Mouse (Mus musculus) heart, postnatal 10 days (tissue): Measurements from ENCODE around the gene Rnf4. TPM values are rescaled to one million over a fixed set of nuclear protein-coding genes. Genes with fewer than 3 reads are reported as not detected.

Experiments
- DNase-seq, 2 experiments: peaks; one replicate each; pipeline ENCODE4 v3.0.0; 2021
- intact Hi-C: fragments of 180-260 bp; cut with DNase I; formaldehyde crosslinking; loops from one replicate; pipeline ENCODE4 v1.15.1; 2025
- total RNA-seq, 2 experiments: library from RNA; stranded (reverse); gene quantifications; 2 replicates each; pipeline ENCODE4 v1.2.3; 2021

The Rnf4 gene
- total RNA-seq, result 10 to 100 TPM; 57.1 to 62.6 TPM

GRCm38 (mm10) chr5:34336097-34336774 lies at the start of gene Rnf4:
TSS of gene Rnf4 (plus strand) at chr5:34336289.
- peak; percentile 99 for DNase-seq
- intact Hi-C loops, result loop anchor here (2.0 kb wide), 1 partner anchor 33 kb away; the partner anchor contains the start of gene Fam193a

- no peak for DNase-seq
- intact Hi-C loops, result no loop called here
Measured at GRCm38 (mm10) chr5:34286516-34286915, 49.6 kb upstream of the Rnf4 start.

GRCm38 (mm10) chr5:34287001-34287837 lies 48.9 kb upstream of the Rnf4 start:
- intact Hi-C loops, result no loop called here
- DNase-seq, result peak in 1 of 2 experiments; percentile 17

GRCm38 (mm10) chr5:34287838-34288145 lies 48.3 kb upstream of the Rnf4 start:
- no peak for DNase-seq
- intact Hi-C loops, result no loop called here

GRCm38 (mm10) chr5:34288154-34288716 lies 47.9 kb upstream of the Rnf4 start, which contains the start of the genes Zfyve28 and Cfap99:
TSS of gene Zfyve28 (minus strand) at chr5:34288449.
TSS of gene Cfap99 (plus strand) at chr5:34288600.
- DNase-seq, result peak; percentile 79 to 83
- intact Hi-C loops, result no loop called here

- intact Hi-C loops, result no loop called here
- DNase-seq, result no peak
Measured at GRCm38 (mm10) chr5:34289286-34289685, 46.8 kb upstream of the Rnf4 start.

DNA sequence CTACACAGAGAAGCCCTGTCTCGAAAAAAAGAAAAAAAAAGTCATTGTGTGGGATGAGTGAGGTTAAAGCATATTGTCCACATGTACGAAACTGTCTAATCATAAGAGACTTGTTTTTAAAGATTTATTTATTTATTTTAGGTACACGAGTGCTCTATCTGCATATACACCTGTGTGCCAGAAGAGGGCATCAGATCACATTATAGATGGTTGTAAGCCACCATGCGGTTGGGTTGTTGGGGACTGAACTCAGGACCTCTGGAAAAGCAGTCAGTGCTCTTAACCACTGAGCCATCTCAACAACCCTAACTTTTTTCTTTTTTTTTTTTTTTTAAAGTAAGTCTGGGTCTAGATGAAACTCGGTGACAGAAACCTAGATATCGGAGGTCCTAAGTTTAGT lies 42.7 kb upstream of the Rnf4 start:
- DNase-seq, result no peak
- intact Hi-C loops, result no loop called here

- intact Hi-C loops, result no loop called here
- peak; percentile 35 to 45 for DNase-seq
Measured at GRCm38 (mm10) chr5:34294696-34295095, 41.4 kb upstream of the Rnf4 start.

GRCm38 (mm10) chr5:34295141-34295540 lies 40.9 kb upstream of the Rnf4 start:
- peak; percentile 37 to 43 for DNase-seq
- intact Hi-C loops, result no loop called here

DNA sequence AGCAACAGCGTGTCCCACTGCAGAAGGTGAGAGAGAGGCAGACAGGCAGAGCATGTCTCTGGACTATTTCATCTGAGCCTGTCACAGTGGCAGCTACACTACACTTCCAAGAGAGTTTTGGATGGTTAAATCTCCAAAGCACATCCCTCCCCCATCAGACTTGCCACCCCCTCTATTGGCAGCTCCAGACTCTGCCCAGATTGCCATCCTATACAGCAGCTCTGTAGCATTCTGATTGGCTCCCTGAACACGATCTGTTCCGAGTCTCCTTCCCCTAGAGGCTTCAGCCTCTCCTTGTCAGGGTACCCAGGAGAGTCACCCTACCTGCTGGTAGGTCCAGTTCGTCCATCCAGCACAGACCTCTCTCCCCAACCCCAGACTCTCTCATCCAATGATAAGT lies 38.0 kb upstream of the Rnf4 start:
- intact Hi-C loops, result no loop called here
- no peak for DNase-seq

DNA sequence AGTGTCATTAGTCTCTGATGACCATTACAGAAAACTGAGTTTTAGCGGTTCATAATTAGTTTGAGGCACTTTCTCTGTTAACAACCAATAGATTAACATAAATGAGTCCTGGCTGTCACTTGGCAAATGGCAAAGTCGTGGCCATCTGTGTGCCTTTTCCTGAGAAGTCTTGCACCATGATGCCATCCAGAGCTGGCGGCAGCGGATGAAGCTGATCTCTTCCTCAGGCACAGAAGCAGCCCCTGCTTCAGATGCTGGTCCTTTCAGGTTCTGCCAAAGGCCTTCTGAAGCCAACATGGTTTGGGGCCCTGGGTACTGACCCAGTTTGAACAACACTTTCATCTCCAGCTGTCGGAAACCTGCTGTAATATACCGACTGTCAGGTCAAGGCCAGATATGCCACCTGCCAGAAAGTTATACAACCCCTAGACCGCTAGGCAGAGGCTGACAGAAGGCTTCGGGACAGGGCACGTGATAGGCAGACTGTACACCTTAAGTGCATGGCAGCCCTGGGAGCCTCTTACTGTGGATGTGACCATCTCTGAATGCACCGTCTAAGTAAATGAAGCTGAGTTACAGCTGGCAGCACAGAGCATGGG lies 37.1 kb upstream of the Rnf4 start:
- no peak for DNase-seq
- intact Hi-C loops, result no loop called here

GRCm38 (mm10) chr5:34302377-34302776 lies 33.7 kb upstream of the Rnf4 start:
- intact Hi-C loops, result no loop called here
- DNase-seq, result no peak

- no peak for DNase-seq
- intact Hi-C loops, result no loop called here
Measured at GRCm38 (mm10) chr5:34309016-34309415, 27.1 kb upstream of the Rnf4 start.

DNA sequence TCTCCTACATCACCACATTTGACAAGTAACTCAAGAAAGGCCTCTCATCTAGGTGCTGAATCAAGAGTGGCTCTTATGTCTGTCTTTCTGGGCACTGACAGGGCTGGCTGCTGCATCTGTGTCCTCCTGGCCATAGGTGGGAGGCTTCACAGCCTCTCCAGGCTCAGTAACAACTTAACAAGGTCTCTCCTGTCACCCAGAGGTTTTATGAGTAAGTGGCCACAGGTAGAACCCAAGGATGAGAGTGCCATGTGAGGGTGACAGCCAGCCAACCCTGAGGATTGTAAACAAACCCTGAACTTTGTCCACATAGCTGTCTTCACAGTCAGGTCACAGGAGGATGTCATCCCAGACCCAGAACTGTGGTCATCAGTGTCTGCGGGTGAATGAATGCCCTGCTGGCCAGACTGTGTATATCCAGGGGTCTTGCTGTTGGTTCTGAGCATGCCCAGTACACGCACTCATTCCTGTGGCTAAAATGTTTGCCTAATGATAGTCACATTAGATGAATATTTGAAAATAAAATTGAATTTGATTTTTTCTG lies 16.5 kb upstream of the Rnf4 start:
- intact Hi-C loops, result no loop called here
- no peak for DNase-seq

DNA sequence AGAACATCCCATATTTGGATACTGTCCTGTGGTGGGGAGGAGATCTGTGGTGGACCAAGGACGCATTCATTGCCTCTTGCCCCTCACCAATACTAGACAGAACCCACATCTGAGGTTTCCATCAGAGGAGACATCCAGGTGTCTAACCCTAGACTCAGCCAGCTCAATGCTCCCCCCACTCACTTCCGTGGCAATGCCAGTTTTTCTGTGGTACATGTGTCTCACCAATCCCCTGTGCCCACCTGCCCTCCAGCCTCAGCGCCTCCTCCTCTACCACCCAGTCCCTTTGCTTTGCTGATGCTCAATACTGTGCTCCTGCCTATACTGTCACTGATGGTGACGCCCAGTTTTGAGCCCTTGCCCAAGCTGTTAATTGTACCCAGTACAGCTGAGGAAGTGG lies 14.9 kb upstream of the Rnf4 start:
- intact Hi-C loops, result no loop called here
- no peak for DNase-seq

DNA sequence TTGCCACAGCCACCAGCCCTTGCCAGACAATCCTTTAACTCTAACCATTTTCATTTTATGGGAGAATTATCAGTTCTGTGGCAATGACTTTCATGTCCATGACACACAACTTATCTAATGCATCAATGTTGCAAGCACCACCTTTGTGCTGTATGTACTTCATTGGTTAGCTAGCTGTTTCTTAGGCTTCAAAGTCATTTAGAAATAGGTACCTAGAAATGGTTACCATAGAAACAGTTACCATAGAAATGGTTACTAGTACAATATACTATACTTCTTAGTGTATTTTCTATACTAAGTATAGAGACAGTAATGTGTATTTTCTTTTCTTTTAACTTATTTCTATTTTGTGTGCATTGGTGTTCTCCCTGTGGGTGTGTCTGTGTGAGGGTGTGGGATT lies 10.8 kb upstream of the Rnf4 start:
- intact Hi-C loops, result no loop called here

GRCm38 (mm10) chr5:34326249-34326691 lies 9.8 kb upstream of the Rnf4 start:
- peak; percentile 12 to 30 for DNase-seq
- intact Hi-C loops, result no loop called here

More for the DNA sequence above, 10.8 kb upstream of the Rnf4 start:
- no peak for DNase-seq

- intact Hi-C loops, result no loop called here
Measured at GRCm38 (mm10) chr5:34326875-34327576, 9.1 kb upstream of the Rnf4 start.

DNA sequence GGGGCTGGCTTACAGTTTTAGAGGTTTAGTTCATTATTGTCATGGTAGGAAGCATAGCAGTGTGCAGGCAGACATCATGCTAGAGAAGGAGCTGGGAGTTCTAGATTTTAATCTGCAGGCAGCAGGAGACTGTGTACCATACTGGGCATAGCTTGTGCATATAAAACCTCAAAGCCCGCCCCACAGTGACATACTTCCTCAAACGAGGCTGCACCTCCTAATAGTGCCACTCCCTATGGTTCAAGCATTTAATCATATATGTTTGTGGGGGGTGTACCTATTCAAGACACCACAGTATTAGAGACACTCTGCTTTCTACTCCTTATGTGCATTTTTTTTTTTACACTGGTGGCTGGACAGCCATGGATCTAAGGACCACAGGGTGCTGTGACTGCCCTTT lies 6.0 kb upstream of the Rnf4 start:
- intact Hi-C loops, result no loop called here
- DNase-seq, result no peak

More at GRCm38 (mm10) chr5:34326875-34327576, 9.1 kb upstream of the Rnf4 start:
- peak; percentile 36 to 48 for DNase-seq

GRCm38 (mm10) chr5:34334081-34334480 lies 2.0 kb upstream of the Rnf4 start:
- no peak for DNase-seq
- intact Hi-C loops, result no loop called here
